Mouse (Mus musculus) CD4-positive, CD25-positive, alpha-beta regulatory T cell (primary cell): ENCODE measurements around the gene Ubqln5. TPM values are rescaled to one million over a fixed set of nuclear protein-coding genes. Genes with fewer than 3 reads are reported as not detected.

ENCODE experiments used
- polyA plus RNA-seq: library from polyadenylated mRNA; unstranded; fragments of 100-300 nt; shearing (Covaris generic); gene quantifications from one replicate; pipeline ENCODE4 v1.2.1, GENCODE M21; 2017

The Ubqln5 gene
- polyA plus RNA-seq = not detected

DNA sequence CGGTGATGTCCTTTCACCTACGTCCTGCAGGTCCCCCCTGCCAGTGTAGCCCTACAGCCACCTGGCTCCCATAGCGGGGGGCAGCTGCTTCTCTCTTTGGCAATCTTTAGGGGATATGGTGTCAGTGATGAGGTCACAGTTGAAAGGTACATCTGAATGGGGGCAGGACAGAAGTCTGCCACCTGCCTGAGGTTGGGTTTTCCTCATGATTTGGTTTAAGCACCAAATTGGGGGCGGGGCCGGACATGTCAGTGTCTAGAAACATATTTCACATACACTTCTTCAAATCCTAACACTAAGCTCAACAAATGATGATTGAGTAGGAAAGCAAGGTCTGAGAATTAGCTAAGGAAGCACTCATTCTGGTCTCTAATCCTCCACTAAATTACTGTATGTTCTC lies at the start of gene Ubqln5:
Ubqln5 (minus strand) TSS at position 101 of the 400 bp plus-strand sequence.

GRCm38 (mm10) chr7:104150456-104150855 lies 20.8 kb upstream of the Ubqln5 start, which contains the start of gene Ubqlnl:
Gene Ubqlnl, minus strand, starts transcription at chr7:104150556.

DNA sequence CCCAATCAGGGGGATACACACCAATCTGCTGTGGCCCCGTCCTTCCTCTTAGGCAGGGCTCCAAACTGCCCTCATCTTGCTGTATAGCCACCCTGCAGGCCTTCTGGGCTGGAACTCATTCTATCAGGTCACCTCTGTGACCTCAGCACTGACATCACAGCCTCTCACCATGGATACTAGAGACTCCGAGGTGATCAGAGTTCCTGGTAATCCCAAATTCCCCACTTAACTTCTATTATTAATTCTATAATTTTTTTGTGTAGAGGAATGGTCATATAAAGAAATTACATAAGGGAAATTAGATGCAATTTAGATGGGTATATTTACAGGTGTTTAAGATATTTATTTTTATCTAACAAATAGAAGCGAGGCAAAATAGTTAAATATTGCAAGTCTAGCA lies 13.6 kb upstream of the Ubqln5 start, which contains the start of gene Ubqln3:
Ubqln3 (minus strand) TSS at position 101 of the 400 bp plus-strand sequence.

DNA sequence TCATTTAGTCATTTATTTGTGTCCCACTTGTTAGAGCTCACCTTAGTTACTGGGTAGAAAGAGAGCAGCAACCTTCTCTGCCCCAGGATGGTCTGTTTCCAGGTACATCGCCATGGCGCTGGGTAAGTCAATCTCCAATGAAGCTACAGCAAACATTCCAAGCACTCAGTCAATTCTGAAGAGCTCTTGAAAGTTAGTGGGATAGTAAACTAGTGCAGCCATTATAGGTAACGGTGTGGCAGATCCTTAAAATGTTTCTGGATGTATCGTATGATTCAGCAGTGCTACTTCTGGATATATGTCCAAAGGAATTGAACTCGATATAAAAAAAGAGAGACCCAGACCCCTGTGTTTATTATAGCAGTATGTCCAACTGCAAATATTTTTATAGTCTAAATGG lies 7.7 kb upstream of the Ubqln5 start, which contains the start of gene Olfr643:
Olfr643 (minus strand) TSS at position 101 of the 400 bp plus-strand sequence.

DNA sequence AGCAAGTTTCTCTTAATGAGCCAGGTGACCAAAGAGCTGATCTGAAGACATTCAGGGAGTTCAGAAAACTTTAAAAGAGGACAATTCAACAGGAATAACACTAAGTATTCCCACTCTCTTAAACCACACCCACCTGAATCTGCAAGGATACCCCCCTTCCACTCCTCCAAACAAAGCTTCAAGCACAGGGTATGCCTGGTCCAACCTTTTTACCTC lies 25.0 kb downstream of the Ubqln5 start, which contains the start of gene Olfr646:
Olfr646 (plus strand) TSS at position 117 of the 216 bp plus-strand sequence.

GRCm38 (mm10) chr7:104085365-104085764 lies 44.3 kb downstream of the Ubqln5 start, which contains the start of gene Olfr645:
Gene Olfr645, minus strand, starts transcription at chr7:104085465.

Other genes starting within 250 kb of the Ubqln5 start
- gene Olfr66, start 243.6 kb downstream of the Ubqln5 start, polyA plus RNA-seq = not detected
- 0.07 TPM for gene Olfr64, start 235.3 kb downstream of the Ubqln5 start, polyA plus RNA-seq
- not detected for gene Olfr65, start 226.3 kb downstream of the Ubqln5 start, polyA plus RNA-seq
- gene Olfr631, start 201.0 kb downstream of the Ubqln5 start, polyA plus RNA-seq = not detected
- not detected for gene Olfr632, start 195.5 kb downstream of the Ubqln5 start, polyA plus RNA-seq
- not detected for gene Olfr633, start 185.4 kb downstream of the Ubqln5 start, polyA plus RNA-seq
- gene Olfr635, start 158.7 kb downstream of the Ubqln5 start, polyA plus RNA-seq = 0.02 TPM
- gene Olfr638, start 131.1 kb downstream of the Ubqln5 start, polyA plus RNA-seq = not detected
- 0.02 TPM for gene Olfr639, start 112.5 kb downstream of the Ubqln5 start, polyA plus RNA-seq
- not detected for gene Olfr640, start 104.3 kb downstream of the Ubqln5 start, polyA plus RNA-seq
- not detected for gene Olfr641, start 94.4 kb downstream of the Ubqln5 start, polyA plus RNA-seq
- not detected for gene Olfr642, start 77.2 kb downstream of the Ubqln5 start, polyA plus RNA-seq
- gene 4930516K23Rik, start 68.4 kb downstream of the Ubqln5 start, polyA plus RNA-seq = not detected
- not detected for gene Olfr644, start 58.0 kb downstream of the Ubqln5 start, polyA plus RNA-seq
- gene Olfr645, start 44.4 kb downstream of the Ubqln5 start, polyA plus RNA-seq = not detected
- not detected for gene Olfr646, start 25.0 kb downstream of the Ubqln5 start, polyA plus RNA-seq
- gene Olfr643, start 7.6 kb upstream of the Ubqln5 start, polyA plus RNA-seq = not detected
- not detected for gene Ubqln3, start 13.5 kb upstream of the Ubqln5 start, polyA plus RNA-seq
- gene Ubqlnl, start 20.7 kb upstream of the Ubqln5 start, polyA plus RNA-seq = not detected
- not detected for gene Olfm5, start 35.0 kb upstream of the Ubqln5 start, polyA plus RNA-seq
- gene Olfr648, start 53.6 kb upstream of the Ubqln5 start, polyA plus RNA-seq = 0.17 TPM
- gene Olfr649, start 66.2 kb upstream of the Ubqln5 start, polyA plus RNA-seq = not detected
- 1.9 TPM for gene Trim6, start 89.0 kb upstream of the Ubqln5 start, polyA plus RNA-seq
- gene Trim34a, start 114.6 kb upstream of the Ubqln5 start, polyA plus RNA-seq = 46.0 TPM
- gene Trim5, start 158.3 kb upstream of the Ubqln5 start, polyA plus RNA-seq = 37.0 TPM
- gene Trim12a, start 185.6 kb upstream of the Ubqln5 start, polyA plus RNA-seq = 153 TPM
- gene Trim34b, start 199.6 kb upstream of the Ubqln5 start, polyA plus RNA-seq = 1.8 TPM
- gene Trim12c, start 223.5 kb upstream of the Ubqln5 start, polyA plus RNA-seq = 26.2 TPM
- gene Trim30b, start 240.1 kb upstream of the Ubqln5 start, polyA plus RNA-seq = 1.3 TPM